Mouse (Mus musculus): Measurements from ENCODE around the gene Cntfr. TPM values are rescaled to one million over a fixed set of nuclear protein-coding genes. Genes with fewer than 3 reads are reported as not detected.
A peak's percentile ranks its signal among the peaks of the same experiment; 100 is the strongest.

The Cntfr gene
- polyA plus RNA-seq, 1 experiment, result 3.7 TPM

DNA sequence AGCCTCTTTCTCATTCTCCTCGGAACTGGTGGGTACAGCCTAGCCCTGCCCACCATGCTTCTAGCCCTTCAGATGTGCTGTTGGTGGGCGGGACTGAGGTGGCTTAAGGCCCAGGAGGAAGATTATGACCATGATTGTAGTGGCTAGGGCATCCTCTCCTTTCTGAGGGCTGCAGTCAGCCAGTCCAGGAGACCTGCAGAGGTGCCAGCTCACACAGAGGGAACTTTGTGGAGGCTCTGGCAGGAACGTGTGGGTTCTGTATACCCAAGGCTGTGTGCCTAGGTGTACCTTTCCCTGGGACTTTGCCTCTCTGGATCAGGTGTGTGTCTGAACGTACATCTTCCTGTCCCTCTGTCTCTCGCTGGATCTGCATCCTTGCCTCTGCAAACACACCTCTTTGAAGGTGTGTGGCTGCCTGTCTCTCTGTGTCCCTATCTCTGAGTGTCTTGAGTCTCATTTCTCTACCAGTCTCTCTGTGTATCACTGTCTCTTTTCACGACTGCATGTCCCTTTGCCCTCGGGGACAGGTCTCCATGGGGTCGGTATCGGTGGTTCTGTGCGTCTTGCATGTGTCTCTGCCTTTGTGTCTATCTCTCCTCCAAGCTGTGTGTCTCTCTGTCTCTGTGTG lies 57.6 kb downstream of the Cntfr start:
- H3K27me3 ChIP-seq (ENCODE audit: control insufficient read depth, insufficient read depth, low read length), result no peaks in the 10 kb centered on the region
- H3K36me3 ChIP-seq (ENCODE audit: control insufficient read depth, insufficient read depth, low read length), result no peaks in the 10 kb centered on the region
- peak overlapping the region; percentile 76 for H3K4me3 ChIP-seq (ENCODE audit: control insufficient read depth, low read depth, low read length)
- H3K4me1 ChIP-seq (ENCODE audit: control insufficient read depth, insufficient read depth, low read length), result peaks cover 14% of the 10 kb centered on the region
- TF ChIP-seq CTCF (IDR thresholded peaks at IDR 0.05; ENCODE audit: control insufficient read depth, insufficient read depth, insufficient replicate concordance, low read depth, low read length) (no peak), POLR2A (IDR thresholded peaks at IDR 0.05; ENCODE audit: control insufficient read depth, low read depth, low read length) (no peak)
- no peak overlapping the region for H3K27ac ChIP-seq (ENCODE audit: control insufficient read depth, insufficient read depth, low read depth, low read length)

DNA sequence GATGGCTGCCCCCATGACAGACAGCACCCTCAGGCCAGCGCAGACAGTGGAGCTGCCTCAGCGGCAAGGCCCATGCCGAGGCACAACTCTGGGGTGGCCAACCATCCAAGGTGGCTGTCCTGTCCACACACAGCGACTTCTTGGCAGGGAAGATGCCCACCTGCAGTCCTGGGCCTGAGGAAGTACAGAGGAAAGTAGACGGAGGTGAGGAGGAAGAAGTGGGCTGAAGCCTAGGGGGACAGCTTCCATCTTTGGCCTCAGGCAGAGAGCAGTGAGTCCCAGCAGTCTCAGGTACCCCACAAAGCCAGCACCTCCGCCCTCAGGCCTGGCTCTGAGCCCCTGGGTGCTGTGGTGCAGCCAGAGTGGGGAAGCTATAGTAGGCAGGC lies 58.1 kb downstream of the Cntfr start:
- Histone ChIP-seq H3K4me3 (ENCODE audit: control insufficient read depth, low read depth, low read length) (no peak overlapping the region), H3K27ac (ENCODE audit: control insufficient read depth, insufficient read depth, low read depth, low read length) (no peak overlapping the region), H3K27me3 (ENCODE audit: control insufficient read depth, insufficient read depth, low read length) (no peaks in the 10 kb centered on the region), H3K36me3 (ENCODE audit: control insufficient read depth, insufficient read depth, low read length) (no peaks in the 10 kb centered on the region), H3K4me1 (ENCODE audit: control insufficient read depth, insufficient read depth, low read length) (peaks cover 14% of the 10 kb centered on the region)
- TF ChIP-seq CTCF (IDR thresholded peaks at IDR 0.05; ENCODE audit: control insufficient read depth, insufficient read depth, insufficient replicate concordance, low read depth, low read length), result no peak

DNA sequence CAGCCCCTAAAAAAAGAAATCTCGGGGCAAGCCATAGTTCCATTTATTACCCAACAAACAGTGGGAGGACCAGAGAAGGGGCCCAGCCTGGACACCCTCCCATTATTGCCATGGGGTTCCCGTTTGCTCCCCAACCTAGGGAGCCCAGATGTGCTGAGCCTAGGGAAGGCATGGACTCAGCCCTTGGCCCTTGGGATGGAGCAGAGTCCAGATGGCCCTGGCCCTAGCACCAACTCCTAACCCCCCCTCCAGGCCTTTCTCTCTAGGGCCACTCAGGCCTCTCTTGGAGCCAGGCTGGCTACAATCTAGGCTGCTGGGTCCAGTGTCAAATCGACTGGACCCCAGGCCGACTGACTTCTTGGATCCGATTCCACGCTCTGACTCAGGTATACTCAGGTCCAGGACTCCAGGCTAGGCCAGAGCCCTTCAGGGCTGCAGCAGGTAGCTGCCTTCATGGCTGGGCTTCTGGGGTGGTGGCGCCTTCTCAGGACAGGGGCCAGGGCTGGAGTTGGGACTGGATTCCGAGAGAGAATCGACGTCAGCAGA lies 58.6 kb downstream of the Cntfr start:
- TF ChIP-seq CTCF (IDR thresholded peaks at IDR 0.05; ENCODE audit: control insufficient read depth, insufficient read depth, insufficient replicate concordance, low read depth, low read length) (no peak), POLR2A (IDR thresholded peaks at IDR 0.05; ENCODE audit: control insufficient read depth, low read depth, low read length) (no peak)
- H3K36me3 ChIP-seq (ENCODE audit: control insufficient read depth, insufficient read depth, low read length), result no peaks in the 10 kb centered on the region
- peaks cover 14% of the 10 kb centered on the region for H3K4me1 ChIP-seq (ENCODE audit: control insufficient read depth, insufficient read depth, low read length)
- no peaks in the 10 kb centered on the region for H3K27me3 ChIP-seq (ENCODE audit: control insufficient read depth, insufficient read depth, low read length)
- no peak overlapping the region for H3K4me3 ChIP-seq (ENCODE audit: control insufficient read depth, low read depth, low read length)
- H3K27ac ChIP-seq (ENCODE audit: control insufficient read depth, insufficient read depth, low read depth, low read length), result no peak overlapping the region

DNA sequence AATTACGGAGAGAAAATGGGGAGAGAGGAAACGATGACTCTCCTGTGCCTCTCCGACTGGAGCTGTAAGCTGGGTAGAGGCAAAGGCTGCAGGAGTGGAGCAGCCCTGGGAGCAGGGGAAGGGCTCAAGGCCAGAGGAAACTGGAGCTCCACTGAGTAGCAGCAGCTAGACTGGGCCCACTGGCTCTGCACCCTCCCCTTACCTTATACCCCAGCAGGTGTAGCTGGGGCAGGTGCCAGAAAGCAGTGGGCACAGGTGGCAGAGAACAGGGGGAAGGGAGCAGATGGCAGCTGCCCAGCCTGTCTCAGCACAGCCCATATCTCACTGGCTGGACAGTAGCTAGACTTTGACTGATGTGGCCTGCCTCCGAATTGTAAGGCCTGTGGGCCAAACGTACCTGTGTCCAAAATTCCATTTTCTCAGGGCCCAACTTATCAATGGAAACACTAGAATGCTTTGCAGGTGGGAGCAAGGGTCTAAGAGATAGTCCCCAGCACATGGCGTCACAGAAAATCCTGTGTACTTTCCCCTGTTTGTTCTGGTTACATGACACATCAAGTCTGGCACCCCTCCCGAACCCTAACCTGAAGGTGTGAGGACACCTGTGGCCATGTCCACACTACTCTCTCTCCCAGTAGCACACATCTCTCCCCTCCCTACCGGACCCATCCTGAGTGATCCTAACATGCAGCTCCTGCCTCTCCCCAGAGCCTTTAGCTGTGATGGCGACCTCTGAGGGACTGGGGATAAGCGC lies 59.8 kb downstream of the Cntfr start:
- no peaks in the 10 kb centered on the region for H3K36me3 ChIP-seq (ENCODE audit: control insufficient read depth, insufficient read depth, low read length)
- H3K27ac ChIP-seq (ENCODE audit: control insufficient read depth, insufficient read depth, low read depth, low read length), result no peak overlapping the region
- no peak overlapping the region for H3K4me3 ChIP-seq (ENCODE audit: control insufficient read depth, low read depth, low read length)
- TF ChIP-seq CTCF (IDR thresholded peaks at IDR 0.05; ENCODE audit: control insufficient read depth, insufficient read depth, insufficient replicate concordance, low read depth, low read length), result no peak
- no peak for TF ChIP-seq POLR2A (IDR thresholded peaks at IDR 0.05; ENCODE audit: control insufficient read depth, low read depth, low read length)
- H3K27me3 ChIP-seq (ENCODE audit: control insufficient read depth, insufficient read depth, low read length), result no peaks in the 10 kb centered on the region
- peaks cover 14% of the 10 kb centered on the region for H3K4me1 ChIP-seq (ENCODE audit: control insufficient read depth, insufficient read depth, low read length)

DNA sequence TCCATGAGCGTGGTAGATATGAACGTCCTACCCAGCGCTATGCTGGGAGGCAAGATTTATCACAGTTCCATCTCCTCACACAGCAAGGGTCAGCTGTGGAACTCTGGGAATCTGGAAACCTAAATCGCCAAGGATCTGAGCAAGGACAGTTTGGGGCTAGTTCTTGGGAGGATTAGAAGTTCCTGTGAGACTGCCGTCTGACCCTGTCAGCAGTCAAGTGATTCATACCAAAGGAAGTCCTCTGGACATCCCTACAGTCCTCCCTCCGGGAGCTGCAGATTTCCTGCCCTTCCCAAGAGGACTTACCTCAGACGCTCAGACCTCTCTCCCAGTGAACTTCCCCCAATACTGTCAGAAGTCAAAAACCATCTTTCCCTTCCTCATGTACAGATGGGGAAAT lies 60.5 kb downstream of the Cntfr start:
- H3K4me3 ChIP-seq (ENCODE audit: control insufficient read depth, low read depth, low read length), result no peak overlapping the region
- H3K27me3 ChIP-seq (ENCODE audit: control insufficient read depth, insufficient read depth, low read length), result no peaks in the 10 kb centered on the region
- no peak overlapping the region for H3K27ac ChIP-seq (ENCODE audit: control insufficient read depth, insufficient read depth, low read depth, low read length)
- H3K4me1 ChIP-seq (ENCODE audit: control insufficient read depth, insufficient read depth, low read length), result peaks cover 14% of the 10 kb centered on the region
- H3K36me3 ChIP-seq (ENCODE audit: control insufficient read depth, insufficient read depth, low read length), result no peaks in the 10 kb centered on the region
- no peak for TF ChIP-seq POLR2A (IDR thresholded peaks at IDR 0.05; ENCODE audit: control insufficient read depth, low read depth, low read length)
- TF ChIP-seq CTCF (IDR thresholded peaks at IDR 0.05; ENCODE audit: control insufficient read depth, insufficient read depth, insufficient replicate concordance, low read depth, low read length), result no peak

DNA sequence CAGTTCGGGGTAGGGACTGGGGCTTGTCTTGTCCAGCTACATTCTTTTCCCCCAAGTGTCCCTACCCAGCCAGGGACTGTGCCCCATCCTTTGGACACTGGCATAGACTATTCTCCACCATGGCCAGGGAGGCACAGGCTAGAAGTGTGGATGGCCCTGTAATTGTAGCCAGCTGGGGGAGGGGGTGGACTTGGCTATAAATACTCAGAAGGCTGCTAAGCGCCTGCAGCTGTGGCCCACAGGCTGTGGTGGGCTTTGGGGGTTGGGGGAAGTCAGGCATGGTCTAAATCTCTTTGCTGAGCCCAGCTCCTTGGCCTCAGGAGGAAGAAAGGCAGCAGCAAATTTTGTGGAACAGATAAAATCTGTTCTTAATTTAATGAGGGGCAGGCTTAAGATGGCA lies 61.0 kb downstream of the Cntfr start:
- H3K4me1 ChIP-seq (ENCODE audit: control insufficient read depth, insufficient read depth, low read length), result peaks cover 13% of the 10 kb centered on the region
- no peak overlapping the region for H3K27ac ChIP-seq (ENCODE audit: control insufficient read depth, insufficient read depth, low read depth, low read length)

DNA sequence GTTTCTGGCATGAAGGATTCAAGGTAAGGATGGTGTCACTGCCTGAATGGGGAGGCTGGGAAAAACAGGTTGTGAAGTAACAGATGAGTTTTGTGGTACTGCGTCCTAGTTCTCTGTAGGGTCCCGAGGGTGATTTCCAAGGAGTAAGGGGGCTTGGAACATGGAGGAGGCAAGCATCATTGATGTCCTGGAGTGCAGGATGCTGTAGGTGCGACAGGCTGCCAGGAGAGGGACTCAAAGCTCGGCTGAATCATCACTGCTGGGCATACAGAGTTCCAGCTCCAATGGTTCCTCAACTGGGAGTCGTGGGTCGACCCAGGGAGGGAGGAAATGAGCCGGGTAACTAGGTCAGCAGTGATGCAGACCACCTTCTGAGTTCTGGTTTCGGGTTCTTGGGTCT lies 61.7 kb downstream of the Cntfr start:
- Histone ChIP-seq H3K27me3 (ENCODE audit: control insufficient read depth, insufficient read depth, low read length) (no peaks in the 10 kb centered on the region), H3K27ac (ENCODE audit: control insufficient read depth, insufficient read depth, low read depth, low read length) (no peak overlapping the region), H3K4me3 (ENCODE audit: control insufficient read depth, low read depth, low read length) (no peak overlapping the region), H3K4me1 (ENCODE audit: control insufficient read depth, insufficient read depth, low read length) (peaks cover 7% of the 10 kb centered on the region), H3K36me3 (ENCODE audit: control insufficient read depth, insufficient read depth, low read length) (no peaks in the 10 kb centered on the region)
- no peak for TF ChIP-seq POLR2A (IDR thresholded peaks at IDR 0.05; ENCODE audit: control insufficient read depth, low read depth, low read length)
- no peak for TF ChIP-seq CTCF (IDR thresholded peaks at IDR 0.05; ENCODE audit: control insufficient read depth, insufficient read depth, insufficient replicate concordance, low read depth, low read length)

More for the DNA sequence above, 61.0 kb downstream of the Cntfr start:
- no peaks in the 10 kb centered on the region for H3K27me3 ChIP-seq (ENCODE audit: control insufficient read depth, insufficient read depth, low read length)
- no peaks in the 10 kb centered on the region for H3K36me3 ChIP-seq (ENCODE audit: control insufficient read depth, insufficient read depth, low read length)
- no peak overlapping the region for H3K4me3 ChIP-seq (ENCODE audit: control insufficient read depth, low read depth, low read length)
- TF ChIP-seq CTCF (IDR thresholded peaks at IDR 0.05; ENCODE audit: control insufficient read depth, insufficient read depth, insufficient replicate concordance, low read depth, low read length) (no peak), POLR2A (IDR thresholded peaks at IDR 0.05; ENCODE audit: control insufficient read depth, low read depth, low read length) (no peak)
